8 mouse cellular contexts compared by ENCODE assay signal in the genomic region with DNA sequence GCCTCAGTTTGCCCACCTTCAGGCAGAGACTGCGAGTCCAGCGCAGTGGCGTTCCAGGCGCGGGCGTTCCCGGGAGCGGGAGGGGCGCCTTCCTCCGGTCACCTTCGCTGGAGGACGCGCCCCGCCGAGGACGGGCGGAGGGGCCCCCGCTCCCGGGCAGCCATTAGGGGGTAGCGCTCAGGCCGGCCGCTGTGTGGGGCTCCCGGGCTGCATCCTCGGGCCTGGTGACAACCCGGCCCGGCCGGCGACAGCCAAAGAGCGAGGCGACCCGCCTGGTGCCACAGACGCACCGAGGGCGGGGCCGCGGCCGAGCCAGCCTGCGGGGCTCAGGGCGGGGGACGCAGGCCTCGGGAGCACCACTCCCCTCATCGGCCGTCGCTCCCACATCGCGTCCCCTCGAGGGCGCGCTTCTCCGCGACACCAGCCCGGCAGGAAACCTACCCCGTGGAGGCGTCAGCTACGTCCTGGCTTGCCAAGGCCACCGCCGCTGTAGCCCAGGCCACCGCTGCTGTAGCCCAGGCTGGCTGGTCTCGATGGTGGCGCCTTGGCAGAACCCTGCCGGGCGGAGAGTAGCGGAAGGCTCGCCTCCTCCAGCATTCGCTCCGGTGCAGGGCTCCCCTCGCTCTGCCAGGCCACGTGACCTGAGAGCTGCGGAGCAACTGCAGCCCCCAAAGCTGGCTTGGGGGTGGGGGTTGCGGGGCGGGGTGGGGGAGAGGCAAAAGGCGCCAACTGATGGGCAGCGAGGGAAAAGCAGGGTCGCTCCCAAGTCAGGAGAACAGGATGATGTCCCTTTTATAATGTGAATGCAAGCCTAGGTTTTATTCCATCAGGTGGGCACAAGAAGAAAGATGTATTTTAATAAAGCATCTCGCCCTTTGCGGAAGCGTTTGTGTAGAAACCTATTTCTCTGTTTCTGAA. TPM values are rescaled to one million over a fixed set of nuclear protein-coding genes. Genes with fewer than 3 reads are reported as not detected.
DNase-seq lines count a peak whose midpoint lies in the region; ATAC-seq and TF ChIP-seq lines count a peak whose summit lies in the region.

A gene (minus strand): TSS at position 694 of the 918 bp plus-strand sequence.

- peak within 1 kb of the TSS; percentile 81 for H3K9ac ChIP-seq in ES-E14 (ENCODE audit: insufficient read depth, low read depth, low read length, poor library complexity, severe bottlenecking)
- peak within 1 kb of the TSS; percentile 64 for H3K9ac ChIP-seq in forebrain, embryonic 12.5 days
- peak within 1 kb of the TSS; percentile 90 for H3K9ac ChIP-seq in heart, embryonic 15.5 days
- H3K9ac ChIP-seq in liver, embryonic 12.5 days, result peak within 1 kb of the TSS; percentile 75
- peak within 1 kb of the TSS; percentile 82 for H3K9ac ChIP-seq in neural tube, embryonic 11.5 days (ENCODE audit: low read length)
- peak within 1 kb of the TSS; percentile 89 for H3K9ac ChIP-seq in stomach, postnatal 0 days (ENCODE audit: low read length)

- H3K36me3 ChIP-seq in ES-E14 (ENCODE audit: control insufficient read depth, insufficient read depth, low read length, poor library complexity, severe bottlenecking), result no peaks in the 10 kb centered on the region
- no peaks in the 10 kb centered on the region for H3K36me3 ChIP-seq in forebrain, embryonic 12.5 days (replicated peaks)
- H3K36me3 ChIP-seq in heart, embryonic 15.5 days, result no peaks in the 10 kb centered on the region
- no peaks in the 10 kb centered on the region for H3K36me3 ChIP-seq in liver, embryonic 12.5 days
- H3K36me3 ChIP-seq in neural tube, embryonic 11.5 days (ENCODE audit: control insufficient read depth, insufficient read depth, low read length), result no peaks in the 10 kb centered on the region
- no peaks in the 10 kb centered on the region for H3K36me3 ChIP-seq in stomach, postnatal 0 days (ENCODE audit: control insufficient read depth, insufficient read depth, low read length)

- ATAC-seq in cerebellum, adult (ENCODE audit: insufficient number of reproducible peaks, low FRiP score, low TSS enrichment), result peak; percentile 93
- peak; percentile 95 for ATAC-seq in forebrain, embryonic 12.5 days (ENCODE audit: low FRiP score)
- ATAC-seq in heart, embryonic 15.5 days (replicated peaks; ENCODE audit: insufficient number of reproducible peaks, insufficient read depth, low FRiP score, low read depth), result peak; percentile 93
- ATAC-seq in liver, embryonic 12.5 days, result peak; percentile 92
- peak; percentile 94 for ATAC-seq in neural tube, embryonic 11.5 days (ENCODE audit: insufficient read depth, low FRiP score, low TSS enrichment)
- ATAC-seq in stomach, postnatal 0 days (ENCODE audit: low FRiP score, low TSS enrichment), result peak; percentile 94

- H3K4me1 ChIP-seq in ES-E14 (ENCODE audit: control insufficient read depth in 2 of 2, insufficient read depth in 2 of 2, low read length in 2 of 2, poor library complexity in 1 of 2), result peaks cover 0 to 2% of the 10 kb centered on the region in 2 experiments; a peak in 1 of 4 replicates
- H3K4me1 ChIP-seq in forebrain, embryonic 12.5 days, result 0 out of 2 replicates have a peak, but pooled peaks cover 10% of the 10 kb centered on the region
- H3K4me1 ChIP-seq in heart, embryonic 15.5 days (replicated peaks), result peaks cover 11% of the 10 kb centered on the region
- peaks cover 14% of the 10 kb centered on the region for H3K4me1 ChIP-seq in liver, embryonic 12.5 days
- peaks cover 3% of the 10 kb centered on the region; the same call in 1 of the 2 replicates for H3K4me1 ChIP-seq in neural tube, embryonic 11.5 days (ENCODE audit: control insufficient read depth, insufficient read depth, low read length)
- H3K4me1 ChIP-seq in stomach, postnatal 0 days (replicated peaks; ENCODE audit: control insufficient read depth, insufficient read depth), result no peaks in the 10 kb centered on the region

- peak within 1 kb of the TSS; percentile 84 for H3K4me2 ChIP-seq in forebrain, embryonic 12.5 days
- peak within 1 kb of the TSS; percentile 85 for H3K4me2 ChIP-seq in heart, embryonic 15.5 days
- H3K4me2 ChIP-seq in liver, embryonic 12.5 days, result peak within 1 kb of the TSS; percentile 93
- peak within 1 kb of the TSS; percentile 84 for H3K4me2 ChIP-seq in neural tube, embryonic 11.5 days (ENCODE audit: low read depth)
- H3K4me2 ChIP-seq in stomach, postnatal 0 days (replicated peaks; ENCODE audit: low read depth), result peak within 1 kb of the TSS; percentile 88

- peak; percentile 25 for DNase-seq in ES-E14 (ENCODE audit: low read depth, low spot score)
- DNase-seq in kidney, postnatal 14 days, result peak; percentile 82
- DNase-seq in neural tube, embryonic 11.5 days (ENCODE audit: low spot score), result peak; percentile 80
- DNase-seq in stomach, postnatal 0 days (ENCODE audit: low spot score), result peak; percentile 89

- H3K9me3 ChIP-seq in ES-E14 (ENCODE audit: control insufficient read depth, insufficient read depth, low read depth, low read length), result no peaks in the 10 kb centered on the region
- H3K9me3 ChIP-seq in forebrain, embryonic 12.5 days, result no peaks in the 10 kb centered on the region
- no peaks in the 10 kb centered on the region for H3K9me3 ChIP-seq in heart, embryonic 15.5 days (replicated peaks)
- no peaks in the 10 kb centered on the region for H3K9me3 ChIP-seq in liver, embryonic 12.5 days (replicated peaks)
- H3K9me3 ChIP-seq in neural tube, embryonic 11.5 days (ENCODE audit: control insufficient read depth, low read length), result no peaks in the 10 kb centered on the region
- no peaks in the 10 kb centered on the region for H3K9me3 ChIP-seq in stomach, postnatal 0 days (ENCODE audit: control insufficient read depth, low read length)

- H3K27me3 ChIP-seq in forebrain, embryonic 12.5 days, result peaks cover 6% of the 10 kb centered on the region; the same call in 1 of the 2 replicates
- H3K27me3 ChIP-seq in heart, embryonic 15.5 days, result no peaks in the 10 kb centered on the region
- H3K27me3 ChIP-seq in liver, embryonic 12.5 days (replicated peaks), result peaks cover 6% of the 10 kb centered on the region; the same call in 1 of the 2 replicates
- no peaks in the 10 kb centered on the region for H3K27me3 ChIP-seq in neural tube, embryonic 11.5 days (ENCODE audit: control insufficient read depth, insufficient read depth, low read length)
- no peaks in the 10 kb centered on the region for H3K27me3 ChIP-seq in stomach, postnatal 0 days (ENCODE audit: control insufficient read depth, insufficient read depth, low read length)

- no peak for TF ChIP-seq EP300 in stomach, postnatal 0 days (optimal IDR thresholded peaks at IDR 0.05)

- in situ Hi-C loops in ES-E14 (cut with MboI; ENCODE audit: low sequenced_read_pairs in 2 of 2, unreplicated experiment in 2 of 2), result no loop called here

- under 1% methylated on average over 47 of the region's 77 CpGs for WGBS in forebrain, embryonic 12.5 days
- whole genome bisulfite sequencing in heart, embryonic 15.5 days, result under 1% methylated on average over 69 of the region's 77 CpGs
- WGBS in liver, embryonic 12.5 days (ENCODE audit: insufficient replicate concordance), result under 1% methylated on average over 76 of the region's 77 CpGs
- under 1% methylated on average over 76 of the region's 77 CpGs for WGBS in neural tube, embryonic 11.5 days
- WGBS in stomach, postnatal 0 days, result under 1% methylated on average over 75 of the region's 77 CpGs

- peak; percentile 33; the same call in 1 of the 2 replicates for TF ChIP-seq CTCF in stomach, postnatal 0 days (IDR thresholded peaks at IDR 0.05; ENCODE audit: low read depth)

- no peak within 1 kb of the TSS for H3K27ac ChIP-seq in ES-E14 (ENCODE audit: insufficient read depth, low read depth, low read length, poor library complexity, severe bottlenecking)
- H3K27ac ChIP-seq in forebrain, embryonic 12.5 days, result peak within 1 kb of the TSS; percentile 65
- H3K27ac ChIP-seq in heart, embryonic 15.5 days, result peak within 1 kb of the TSS; percentile 94
- peak within 1 kb of the TSS; percentile 75 for H3K27ac ChIP-seq in liver, embryonic 12.5 days
- peak within 1 kb of the TSS; percentile 58; the same call in 1 of the 2 replicates for H3K27ac ChIP-seq in neural tube, embryonic 11.5 days (ENCODE audit: low read depth, low read length)
- peak within 1 kb of the TSS; percentile 95 for H3K27ac ChIP-seq in stomach, postnatal 0 days (replicated peaks)

- peak within 1 kb of the TSS; percentile 75 to 87 for H3K4me3 ChIP-seq in ES-E14 (ENCODE audit: insufficient read depth in 1 of 2, low read depth in 1 of 2, low read length in 2 of 2, poor library complexity in 1 of 2, severe bottlenecking in 1 of 2)
- H3K4me3 ChIP-seq in forebrain, embryonic 12.5 days (replicated peaks), result peak within 1 kb of the TSS; percentile 83
- peak within 1 kb of the TSS; percentile 71 for H3K4me3 ChIP-seq in heart, embryonic 15.5 days
- peak within 1 kb of the TSS; percentile 78 for H3K4me3 ChIP-seq in liver, embryonic 12.5 days
- H3K4me3 ChIP-seq in neural tube, embryonic 11.5 days (ENCODE audit: low read depth, low read length), result peak within 1 kb of the TSS; percentile 80
- H3K4me3 ChIP-seq in stomach, postnatal 0 days (ENCODE audit: low read depth, low read length), result peak within 1 kb of the TSS; percentile 79

TF ChIP-seq in ES-E14, 5 proteins besides CTCF, POLR2A, EP300 and RAD21:
- TF ChIP-seq ZC3H11A (IDR thresholded peaks at IDR 0.05; ENCODE audit: borderline replicate concordance, low read depth, low read length), result no peak
- no peak for TF ChIP-seq ZNF384 (IDR thresholded peaks at IDR 0.05; ENCODE audit: low read depth, low read length)
- no peak for TF ChIP-seq CHD2 (IDR thresholded peaks at IDR 0.05; ENCODE audit: low read depth, low read length)
- TF ChIP-seq MAFK (IDR thresholded peaks at IDR 0.05; ENCODE audit: insufficient read depth, low read depth, low read length), result no peak
- TF ChIP-seq HCFC1 (IDR thresholded peaks at IDR 0.05; ENCODE audit: borderline replicate concordance, insufficient read depth, low read length), result no peak

RNA-seq across cellular contexts. Expression of the gene that starts here (rescaled TPM):
- total RNA-seq in ES-E14 (2012; rRNA removed), result 2.3 and 2.7 TPM in 2 replicates
- 21.7 TPM in 2 replicates for polyA plus RNA-seq in forebrain, embryonic 12.5 days (2016; fragmentation: Nextera tagmentation; extraction: Ambion mirVana)
- polyA plus RNA-seq in heart, embryonic 15.5 days (2015; fragmentation: Nextera tagmentation; extraction: Ambion mirVana), result 50.0 and 52.3 TPM in 2 replicates
- polyA plus RNA-seq in liver, embryonic 12.5 days (2016; fragmentation: Nextera tagmentation; extraction: Ambion mirVana), result 13.3 and 14.6 TPM in 2 replicates
- polyA plus RNA-seq in neural tube, embryonic 11.5 days (2014; fragmentation: Nextera tagmentation; extraction: Ambion mirVana), result 20.3 and 23.3 TPM in 2 replicates
- 62.6 and 70.0 TPM in 2 replicates for polyA plus RNA-seq in stomach, postnatal 0 days (2015; fragmentation: Nextera tagmentation; extraction: Ambion mirVana)

Comparison
In these comparisons a context has a peak if more than half of its experiments do, and no peak if none do; other contexts are left out.
1. DNase-seq: peak in every context shown above with its lines; median percentile 89 in stomach, postnatal 0 days; 82 in kidney, postnatal 14 days; 80 in neural tube, embryonic 11.5 days; 25 in ES-E14.